In the genomic region with DNA sequence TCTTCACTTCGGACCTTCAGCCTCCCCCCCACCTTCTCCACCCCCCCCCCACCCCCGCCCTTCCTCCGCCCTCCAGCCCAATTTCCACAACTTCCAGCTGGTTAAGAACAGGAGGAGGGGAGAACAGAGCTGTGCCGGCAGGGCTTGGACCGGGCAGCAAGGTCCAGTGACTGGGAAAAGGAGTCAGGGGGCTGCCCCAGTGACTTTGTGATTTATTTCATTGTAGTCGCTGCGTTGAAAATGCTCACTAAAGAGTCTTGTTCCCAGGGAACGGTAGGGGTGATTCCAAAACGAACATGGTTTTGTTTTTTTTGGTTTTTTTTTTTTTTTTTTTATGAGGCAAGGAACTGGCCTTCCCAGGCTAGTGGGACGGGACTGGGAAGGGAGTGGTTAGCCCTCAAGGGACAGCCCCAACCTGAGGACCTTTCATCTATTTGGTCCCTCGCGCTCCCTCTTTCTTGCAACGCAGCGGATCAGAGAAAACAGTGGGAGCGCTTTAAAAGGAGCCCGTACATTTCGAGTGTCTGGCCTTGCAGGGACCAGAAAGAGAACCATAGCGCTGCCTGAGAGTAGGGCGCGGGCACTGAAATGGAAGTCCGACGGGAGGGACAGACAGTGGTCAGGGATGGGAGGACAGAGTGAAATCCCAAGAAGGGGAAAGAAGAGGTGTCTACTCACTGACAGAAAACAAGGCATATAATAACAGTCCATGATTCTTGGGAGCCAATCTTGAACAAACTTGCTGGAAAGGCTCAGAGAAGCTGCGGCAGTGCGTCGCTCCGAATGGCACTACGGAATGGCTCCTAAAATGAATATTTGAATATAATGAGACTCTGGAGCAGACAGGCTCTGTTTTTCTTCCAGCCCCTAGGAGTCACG, we compare ENCODE assay signal across 7 mouse cellular contexts. TPM values are rescaled to one million over a fixed set of nuclear protein-coding genes. Genes with fewer than 3 reads are reported as not detected.
DNase-seq lines count a peak whose midpoint lies in the region; ATAC-seq and TF ChIP-seq lines count a peak whose summit lies in the region.

No protein-coding gene starts in this region.

- H3K9ac ChIP-seq in limb, embryonic 13.5 days = peak overlapping the region; percentile 73

- no peak for TF ChIP-seq CTCF in Patski (IDR thresholded peaks at IDR 0.05)
- TF ChIP-seq CTCF in small intestine, adult 2 months (IDR thresholded peaks at IDR 0.05; ENCODE audit: extremely low read depth, insufficient read length, insufficient replicate concordance, low read depth, low read length) = no peak

- no peak for DNase-seq in Patski (ENCODE audit: low read depth, low spot score)
- DNase-seq in embryo, embryonic 10.5 days (ENCODE audit: low spot score) = peak; percentile 60
- peak; percentile 32 to 39 for DNase-seq in heart, postnatal 36 days
- DNase-seq in thymus, postnatal 36 days = no peak

- CTCF ChIA-PET in Patski (lab: Charles Lee) = no interaction called here

- H3K9me3 ChIP-seq in limb, embryonic 13.5 days = no peaks in the 10 kb centered on the region

- no peak for TF ChIP-seq POLR2A in small intestine, adult 2 months (IDR thresholded peaks at IDR 0.05; ENCODE audit: low read depth, low read length)

- peak; percentile 16 for ATAC-seq in Patski
- no peak for ATAC-seq in limb, embryonic 13.5 days (ENCODE audit: low FRiP score, low read depth)
- ATAC-seq in granulocyte monocyte progenitor cell, adult 5-6 weeks (replicated peaks; ENCODE audit: poor library complexity, severe bottlenecking) = no peak

- peaks cover 68% of the 10 kb centered on the region for H3K4me1 ChIP-seq in limb, embryonic 13.5 days
- no peaks in the 10 kb centered on the region; the same call in 1 of the 2 replicates for H3K4me1 ChIP-seq in small intestine, adult 2 months (ENCODE audit: control insufficient read depth, insufficient read depth, insufficient read length, low read length)

- H3K4me2 ChIP-seq in limb, embryonic 13.5 days (replicated peaks) = peak overlapping the region; percentile 87

- peak overlapping the region; percentile 83 for H3K27ac ChIP-seq in limb, embryonic 13.5 days
- peak overlapping the region; percentile 74; the same call in 1 of the 2 replicates for H3K27ac ChIP-seq in small intestine, adult 2 months (ENCODE audit: insufficient read depth, low read depth, low read length)

- no peaks in the 10 kb centered on the region for H3K27me3 ChIP-seq in Patski
- H3K27me3 ChIP-seq in limb, embryonic 13.5 days = peaks cover 29% of the 10 kb centered on the region
- peaks cover 45% of the 10 kb centered on the region for H3K27me3 ChIP-seq in small intestine, adult 2 months (ENCODE audit: control insufficient read depth, insufficient read depth, low read length)

- in situ Hi-C loops in Patski (cut with MboI; ENCODE audit: low pct_unique_long_range_greater_than_20kb) = loop anchor here (5.0 kb wide), 1 partner anchor 384 kb away; no protein-coding TSS in a partner anchor

- intact Hi-C loops in heart, postnatal 36 days (cut with DNase I) = loop anchor here (2.0 to 5.0 kb wide), 7 partner anchors 84 to 729 kb away; partner anchors contain the start of gene Ddhd1

- under 1% methylated on average over 28 of the region's 28 CpGs for WGBS in limb, embryonic 13.5 days
- WGBS in small intestine, adult 2 months = 1% methylated on average over 28 of the region's 28 CpGs

- POLR2A ChIA-PET in Patski (lab: Charles Lee) = interaction anchor here (0.8 kb wide), 1 partner anchor 22 kb away, joined by 4 read pairs; no protein-coding TSS in a partner anchor

- H3K4me3 ChIP-seq in limb, embryonic 13.5 days = peak overlapping the region; percentile 61
- H3K4me3 ChIP-seq in small intestine, adult 2 months (ENCODE audit: low read depth, low read length) = peak overlapping the region; percentile 67

- H3K36me3 ChIP-seq in limb, embryonic 13.5 days = peaks cover 14% of the 10 kb centered on the region
- H3K36me3 ChIP-seq in small intestine, adult 2 months (ENCODE audit: control insufficient read depth, insufficient read depth, low read length) = peaks cover 3% of the 10 kb centered on the region

RNA-seq across cellular contexts. Expression of gene Bmp4, which starts 3.8 kb away (rescaled TPM):
- 7.3 TPM for polyA plus RNA-seq in Patski (2021)
- total RNA-seq in heart, postnatal 36 days (2021) = 10 to 100 TPM; 13.3 to 17.8 TPM
- 34.2 and 40.3 TPM in 2 replicates for polyA plus RNA-seq in limb, embryonic 13.5 days (2015; fragmentation: Nextera tagmentation; extraction: Ambion mirVana)
- 19.4 and 37.1 TPM in 2 replicates for polyA plus RNA-seq in small intestine, adult 2 months (2012; rRNA removed)
- not detected in 2 replicates for total RNA-seq in granulocyte monocyte progenitor cell, adult 5-6 weeks (2014; fragmentation: Nextera tagmentation)
- total RNA-seq in granulocyte monocyte progenitor cell, adult 5-6 weeks (2017) = not detected in 2 replicates

RNA-seq across cellular contexts. Expression of gene Gm15217, which starts 7.5 kb away (rescaled TPM):
- polyA plus RNA-seq in Patski (2021) = not detected
- not detected for total RNA-seq in heart, postnatal 36 days (2021)
- 0.34 TPM in 1 of 2 replicates, not detected in the other for polyA plus RNA-seq in limb, embryonic 13.5 days (2015; fragmentation: Nextera tagmentation; extraction: Ambion mirVana)
- polyA plus RNA-seq in small intestine, adult 2 months (2012; rRNA removed) = not detected in 2 replicates
- not detected in 2 replicates for total RNA-seq in granulocyte monocyte progenitor cell, adult 5-6 weeks (2014; fragmentation: Nextera tagmentation)
- not detected in 2 replicates for total RNA-seq in granulocyte monocyte progenitor cell, adult 5-6 weeks (2017)

Comparison
In these comparisons a context has a peak if more than half of its experiments do, and no peak if none do; other contexts are left out.
1. DNase-seq: peak in embryo, embryonic 10.5 days (single experiment) and heart, postnatal 36 days (2 of 2); none in Patski (single experiment) and thymus, postnatal 36 days (0 of 2).